Mouse (Mus musculus): ENCODE measurements around the gene Nat8f2.

DNA sequence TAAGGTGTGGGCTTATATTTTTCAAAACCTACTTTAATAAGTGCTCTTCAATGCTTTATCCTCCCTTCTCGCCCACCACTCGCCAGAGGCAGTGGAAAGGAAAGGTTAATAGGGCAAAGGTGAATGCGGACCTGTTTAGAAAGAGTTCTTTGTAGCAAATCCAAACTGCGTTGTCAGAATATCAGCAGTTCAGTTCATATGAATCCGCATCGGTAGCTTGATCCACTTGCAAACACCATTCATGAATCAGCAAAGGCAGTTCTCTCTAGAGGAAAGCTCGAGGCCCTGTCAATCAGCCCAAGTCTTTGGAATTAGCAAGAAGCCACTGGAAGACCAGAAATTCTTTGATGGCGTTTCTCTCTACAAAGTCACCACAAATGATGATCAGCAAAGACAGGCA lies 30.3 kb downstream of the Nat8f2 start:
- TF ChIP-seq CTCF (IDR thresholded peaks at IDR 0.05; ENCODE audit: low read depth, low read length) (no peak), POLR2A (IDR thresholded peaks at IDR 0.05; ENCODE audit: extremely low read depth, insufficient read depth, low read length) (no peak)

All from liver, adult 2 months (tissue).